Mouse (Mus musculus) forebrain, embryonic 14.5 days (tissue): ENCODE measurements around the gene Gm4756. TPM values are rescaled to one million over a fixed set of nuclear protein-coding genes. Genes with fewer than 3 reads are reported as not detected.

Experiments used
- ATAC-seq: fragments of 200-750 bp; cut with Nextera tagmentation; 2 replicates; pipeline ENCODE4 v1.8.0; 2017; ENCODE audit warnings: mild to moderate bottlenecking, moderate library complexity
- DNase-seq: peaks from one replicate; pipeline ENCODE4 v3.0.0-alpha.2; 2015; ENCODE audit warnings: low spot score
- H3K27ac ChIP-seq: fragments of 300-500 bp; sonication (generic); 2 replicates; pipeline ENCODE4 v1.5.1; 2014; ENCODE audit warnings: low read depth, mild to moderate bottlenecking, control low read depth, low read length, moderate library complexity
- H3K27me3 ChIP-seq: fragments of 300-500 bp; sonication (generic); replicated peaks from 2 replicates; pipeline ENCODE4 v1.6.1; 2014; ENCODE audit warnings: low read length, control low read depth, mixed read lengths; ENCODE audit not compliant: control insufficient read depth, insufficient read depth
- H3K36me3 ChIP-seq: fragments of 300-500 bp; sonication (generic); 2 replicates; pipeline ENCODE4 v1.6.1; 2014; ENCODE audit warnings: low read length, control low read depth; ENCODE audit not compliant: control insufficient read depth, insufficient read depth
- H3K4me1 ChIP-seq: fragments of 300-500 bp; sonication (generic); 2 replicates; pipeline ENCODE4 v1.6.1; 2014; ENCODE audit warnings: antibody characterized with exemption, low read length, control low read depth; ENCODE audit not compliant: control insufficient read depth, insufficient read depth
- H3K4me2 ChIP-seq: fragments of 300-500 bp; sonication (generic); 2 replicates; pipeline ENCODE4 v1.6.1; 2014; ENCODE audit warnings: mild to moderate bottlenecking, control low read depth, low read length
- H3K4me3 ChIP-seq: fragments of 300-500 bp; sonication (generic); 2 replicates; pipeline ENCODE4 v1.5.1; 2014; ENCODE audit warnings: low read depth, low read length, control low read depth
- H3K9ac ChIP-seq: fragments of 300-500 bp; sonication (generic); 2 replicates; pipeline ENCODE4 v1.6.1; 2014; ENCODE audit warnings: mild to moderate bottlenecking, low read length, control low read depth, moderate library complexity
- H3K9me3 ChIP-seq: fragments of 300-500 bp; sonication (generic); replicated peaks from 2 replicates; pipeline ENCODE4 v1.6.1; 2016; ENCODE audit warnings: low read length, control low read depth, mixed read lengths; ENCODE audit not compliant: control insufficient read depth
- WGBS: fragments of 180-500 bp; shearing (Covaris S2); extraction: QIAGEN DNeasy Blood & Tissue Kit; methylation state at CpG from one replicate; pipeline ENCODE4 v1.1.7; 2014; 5-methylcytosine and 5-hydroxymethylcytosine counted together
- polyA plus RNA-seq: library from polyadenylated mRNA; unstranded; fragments of >200 nt; fragmentation: Nextera tagmentation; extraction: Ambion mirVana; gene quantifications from 2 replicates; pipeline ENCODE4 v1.2.1, GENCODE M21; 2014

The Gm4756 gene
- polyA plus RNA-seq, 1 experiment from 2014 or later: not detected

GRCm38 (mm10) chr12:72564281-72564795, 85.1 kb downstream of the Gm4756 start:
- 91% methylated on average over 4 of the region's 4 CpGs for whole genome bisulfite sequencing

GRCm38 (mm10) chr12:72554347-72554746, 95.1 kb downstream of the Gm4756 start:
- Histone ChIP-seq H3K36me3 (no peaks in the 10 kb centered on the region), H3K4me1 (0 out of 2 replicates have a peak, but pooled peaks cover 2% of the 10 kb centered on the region), H3K4me2 (no peak overlapping the region), H3K27me3 (no peaks in the 10 kb centered on the region), H3K9ac (no peak overlapping the region), H3K9me3 (no peaks in the 10 kb centered on the region), H3K4me3 (no peak overlapping the region), H3K27ac (no peak overlapping the region)
- no peak for ATAC-seq
- DNase-seq: no peak
- 47% methylated on average over 4 of the region's 4 CpGs for WGBS

More at GRCm38 (mm10) chr12:72564281-72564795, 85.1 kb downstream of the Gm4756 start:
- Histone ChIP-seq H3K4me3 (no peak overlapping the region), H3K36me3 (no peaks in the 10 kb centered on the region), H3K27ac (no peak overlapping the region), H3K4me1 (no peaks in the 10 kb centered on the region), H3K9ac (no peak overlapping the region), H3K4me2 (no peak overlapping the region), H3K9me3 (no peaks in the 10 kb centered on the region), H3K27me3 (no peaks in the 10 kb centered on the region)
- DNase-seq (no peak), ATAC-seq (no peak)

GRCm38 (mm10) chr12:72538571-72538970, 110.9 kb downstream of the Gm4756 start:
- no peak overlapping the region for H3K4me3 ChIP-seq
- H3K4me2 ChIP-seq: no peak overlapping the region
- peaks cover 3% of the 10 kb centered on the region; the same call in 1 of the 2 replicates for H3K4me1 ChIP-seq
- no peak for ATAC-seq
- H3K27ac ChIP-seq: no peak overlapping the region
- H3K27me3 ChIP-seq: no peaks in the 10 kb centered on the region
- H3K36me3 ChIP-seq: peaks cover 13% of the 10 kb centered on the region; the same call in 1 of the 2 replicates
- H3K9me3 ChIP-seq: no peaks in the 10 kb centered on the region
- WGBS: 91% methylated on average over 10 of the region's 10 CpGs
- DNase-seq: no peak
- no peak overlapping the region for H3K9ac ChIP-seq

GRCm38 (mm10) chr12:72536021-72536597, 113.4 kb downstream of the Gm4756 start, which contains the start of gene Pcnx4:
Gene Pcnx4, plus strand, starts transcription at chr12:72536383.
- under 1% methylated on average over 45 of the region's 45 CpGs for WGBS
- peak; percentile 100 for ATAC-seq

GRCm38 (mm10) chr12:72535599-72535998, 113.9 kb downstream of the Gm4756 start:
- peak overlapping the region; percentile 56 for H3K4me3 ChIP-seq
- H3K9ac ChIP-seq: peak overlapping the region; percentile 74; the same call in 1 of the 2 replicates
- ATAC-seq: no peak
- no peaks in the 10 kb centered on the region for H3K9me3 ChIP-seq
- no peak for DNase-seq
- H3K4me1 ChIP-seq: peaks cover 3% of the 10 kb centered on the region; the same call in 1 of the 2 replicates
- WGBS: 44% methylated on average over 3 of the region's 3 CpGs
- no peaks in the 10 kb centered on the region for H3K27me3 ChIP-seq
- H3K27ac ChIP-seq: no peak overlapping the region
- no peaks in the 10 kb centered on the region for H3K36me3 ChIP-seq
- H3K4me2 ChIP-seq: peak overlapping the region; percentile 66

More at GRCm38 (mm10) chr12:72536021-72536597, 113.4 kb downstream of the Gm4756 start, which contains the start of gene Pcnx4:
- peaks cover 3% of the 10 kb centered on the region; the same call in 1 of the 2 replicates for H3K4me1 ChIP-seq
- H3K27me3 ChIP-seq: no peaks in the 10 kb centered on the region
- H3K9ac ChIP-seq: peak within 1 kb of the TSS; percentile 74
- H3K9me3 ChIP-seq: no peaks in the 10 kb centered on the region
- no peaks in the 10 kb centered on the region for H3K36me3 ChIP-seq
- H3K27ac ChIP-seq: no peak within 1 kb of the TSS
- peak; percentile 97 for DNase-seq
- H3K4me3 ChIP-seq: peak within 1 kb of the TSS; percentile 56
- H3K4me2 ChIP-seq: peak within 1 kb of the TSS; percentile 66

GRCm38 (mm10) chr12:72533986-72534385, 115.5 kb downstream of the Gm4756 start:
- H3K9me3 ChIP-seq: no peaks in the 10 kb centered on the region
- 88% methylated on average over 6 of the region's 6 CpGs for WGBS
- no peak for ATAC-seq

GRCm38 (mm10) chr12:72532303-72532702, 117.2 kb downstream of the Gm4756 start:
- H3K4me3 ChIP-seq: no peak overlapping the region
- ATAC-seq: no peak
- WGBS: 85% methylated on average over 7 of the region's 7 CpGs
- no peaks in the 10 kb centered on the region for H3K27me3 ChIP-seq
- H3K36me3 ChIP-seq: no peaks in the 10 kb centered on the region
- H3K4me2 ChIP-seq: no peak overlapping the region
- H3K9me3 ChIP-seq: no peaks in the 10 kb centered on the region
- no peak for DNase-seq
- no peak overlapping the region for H3K9ac ChIP-seq
- H3K27ac ChIP-seq: no peak overlapping the region
- peaks cover 3% of the 10 kb centered on the region; the same call in 1 of the 2 replicates for H3K4me1 ChIP-seq

More at GRCm38 (mm10) chr12:72533986-72534385, 115.5 kb downstream of the Gm4756 start:
- no peak overlapping the region for H3K4me3 ChIP-seq
- no peak for DNase-seq
- H3K27ac ChIP-seq: no peak overlapping the region
- no peak overlapping the region for H3K9ac ChIP-seq
- H3K36me3 ChIP-seq: no peaks in the 10 kb centered on the region
- H3K4me2 ChIP-seq: no peak overlapping the region
- peaks cover 3% of the 10 kb centered on the region; the same call in 1 of the 2 replicates for H3K4me1 ChIP-seq
- H3K27me3 ChIP-seq: no peaks in the 10 kb centered on the region
